ENCODE assay signal across 8 mouse cellular contexts in the genomic region with DNA sequence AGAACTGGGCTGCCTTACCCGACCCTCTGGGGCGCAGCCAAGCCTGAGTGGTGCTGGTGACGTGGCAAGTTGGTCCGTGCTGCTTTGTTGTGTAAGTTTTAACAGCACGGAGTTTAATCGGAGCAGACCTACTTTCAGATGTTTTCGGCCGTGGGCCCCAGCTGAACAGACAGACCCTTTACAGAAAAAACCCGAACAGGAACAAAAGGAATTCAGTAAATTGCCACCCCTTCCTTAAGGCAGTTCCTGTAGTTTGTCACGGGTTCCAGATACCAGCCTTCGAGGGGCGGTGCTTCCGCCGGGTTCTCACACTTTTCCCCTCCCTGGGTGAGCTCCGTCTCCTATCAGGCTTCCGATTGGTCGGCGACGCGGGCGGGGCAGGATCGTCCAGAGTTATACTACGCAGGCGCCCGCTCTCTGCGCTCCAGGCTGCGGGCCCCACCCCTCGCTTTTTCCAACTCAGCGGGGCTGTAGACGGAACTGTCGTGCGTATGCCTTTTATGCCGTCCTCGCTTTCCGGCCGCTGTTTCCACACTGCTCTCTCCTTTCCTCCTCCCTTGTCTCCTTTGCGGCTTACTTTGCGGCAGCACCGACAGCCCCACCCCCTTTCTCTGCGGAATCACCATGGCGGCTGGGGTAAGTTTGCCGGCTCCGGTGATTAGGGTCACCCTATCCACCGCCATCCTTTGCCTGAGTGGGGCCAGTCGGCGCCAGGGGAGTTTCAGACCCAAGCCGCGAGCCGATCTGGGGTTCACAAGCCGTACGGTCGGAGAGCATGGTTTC. TPM values are rescaled to one million over a fixed set of nuclear protein-coding genes. Genes with fewer than 3 reads are reported as not detected.
DNase-seq lines count a peak whose midpoint lies in the region; ATAC-seq lines count a peak whose summit lies in the region.

Gene Eef1g (plus strand): TSS at position 452 of the 783 bp plus-strand sequence.

- peak within 1 kb of the TSS; percentile 77 for H3K9ac ChIP-seq in hindbrain, embryonic 15.5 days

- H3K27ac ChIP-seq in hindbrain, embryonic 15.5 days (replicated peaks), result peak within 1 kb of the TSS; percentile 83

- no peaks in the 10 kb centered on the region for H3K27me3 ChIP-seq in hindbrain, embryonic 15.5 days

- peak; percentile 99 for ATAC-seq in hindbrain, embryonic 15.5 days (ENCODE audit: low FRiP score, low read depth)

- H3K4me2 ChIP-seq in hindbrain, embryonic 15.5 days, result peak within 1 kb of the TSS; percentile 68

- H3K4me1 ChIP-seq in hindbrain, embryonic 15.5 days (replicated peaks), result peaks cover 24% of the 10 kb centered on the region

- peak; percentile 100 for DNase-seq in T-cell, adult 2 months (ENCODE audit: low spot score)
- peak; percentile 97 to 99 for DNase-seq in cerebellum, postnatal 36 days
- peak; percentile 99 for DNase-seq in frontal cortex, postnatal 36 days (ENCODE audit: low spot score in 2 of 2)
- peak; percentile 99 for DNase-seq in left cerebral cortex, adult 11 months (ENCODE audit: low spot score)
- DNase-seq in lung, postnatal 4 days, result peak; percentile 99 to 100
- DNase-seq in retina, postnatal 7 days (ENCODE audit: low read depth, low spot score), result peak; percentile 96
- peak; percentile 85 for DNase-seq in urinary bladder, adult 2 months (ENCODE audit: low spot score)

- H3K36me3 ChIP-seq in hindbrain, embryonic 15.5 days, result peaks cover 74% of the 10 kb centered on the region

- under 1% methylated on average over 52 of the region's 52 CpGs for WGBS in hindbrain, embryonic 15.5 days

- no peaks in the 10 kb centered on the region for H3K9me3 ChIP-seq in hindbrain, embryonic 15.5 days

- H3K4me3 ChIP-seq in hindbrain, embryonic 15.5 days, result peak within 1 kb of the TSS; percentile 79

RNA-seq across cellular contexts. Expression of gene Eef1g, which starts in this region (rescaled TPM):
- polyA plus RNA-seq in hindbrain, embryonic 15.5 days (2015; fragmentation: Nextera tagmentation; extraction: Ambion mirVana), result 289 TPM in 2 replicates
- 398 and 489 TPM in 2 replicates for polyA plus RNA-seq in urinary bladder, adult 2 months (2012; rRNA removed)

Comparison
In these comparisons a context has a peak if more than half of its experiments do, and no peak if none do; other contexts are left out.
1. Peak in every context shown above with its lines: DNase-seq, ATAC-seq, H3K4me3 ChIP-seq and H3K27ac ChIP-seq.